Mouse (Mus musculus) lung, adult 2 months (tissue): ENCODE measurements around the gene Lrrc61.

Experiments
- CTCF ChIP-seq: fragments of 200-500 bp; IDR thresholded peaks from 2 replicates; pipeline ENCODE4 v1.5.1; 2011; ENCODE audit warnings: mild to moderate bottlenecking, low read length, control low read depth; ENCODE audit not compliant: insufficient read depth
- POLR2A ChIP-seq: fragments of 200-500 bp; IDR thresholded peaks from 2 replicates; pipeline ENCODE4 v1.6.1; 2011; ENCODE audit warnings: low read depth, mild to moderate bottlenecking, control low read depth, low read length, borderline replicate concordance; ENCODE audit errors: extremely low read depth

DNA sequence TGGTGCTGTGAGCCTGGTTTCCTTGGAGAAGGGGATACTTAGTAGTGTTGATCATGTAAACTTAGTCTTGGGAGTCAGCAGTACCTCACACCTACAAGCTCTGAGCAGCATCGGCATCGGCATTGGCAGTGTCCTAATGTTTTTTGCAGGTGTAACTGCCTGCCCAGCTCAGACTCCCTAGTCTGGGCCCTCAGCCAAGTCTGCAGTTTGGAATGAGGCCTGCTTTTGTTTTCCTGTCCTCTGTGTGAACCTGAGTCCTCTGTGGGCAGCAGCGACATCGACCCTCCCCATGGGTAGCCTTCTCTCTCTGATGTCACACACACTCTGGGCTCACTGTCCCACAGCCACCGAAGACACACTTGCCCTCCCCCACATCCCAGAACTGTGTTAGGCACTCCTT, 11.7 kb downstream of the Lrrc61 start:
- TF ChIP-seq CTCF = no peak
- TF ChIP-seq POLR2A = no peak
